Mouse (Mus musculus) liver, embryonic 14.5 days (tissue): Measurements from ENCODE around the gene Celf1. TPM values are rescaled to one million over a fixed set of nuclear protein-coding genes. Genes with fewer than 3 reads are reported as not detected.

Experiments
- ATAC-seq: fragments of 200-750 bp; cut with Nextera tagmentation; 2 replicates; pipeline ENCODE4 v1.8.0; 2017; ENCODE audit warnings: moderate number of reproducible peaks, mild to moderate bottlenecking, moderate library complexity; ENCODE audit not compliant: insufficient read depth
- DNase-seq, 3 experiments: peaks; one replicate each; pipeline ENCODE4 v3.0.0-alpha.2; 2012 to 2013; ENCODE audit warnings: low read depth in 3 of 3, low spot score in 3 of 3
- H3K27ac ChIP-seq: fragments of 300-500 bp; sonication (generic); 2 replicates; pipeline ENCODE4 v1.5.1; 2014; ENCODE audit warnings: moderate library complexity, mild to moderate bottlenecking, control low read depth, inconsistent platforms
- H3K27me3 ChIP-seq: fragments of 300-500 bp; sonication (generic); 2 replicates; pipeline ENCODE4 v1.6.1; 2014; ENCODE audit warnings: mild to moderate bottlenecking, low read length, moderate library complexity; ENCODE audit not compliant: control insufficient read depth, insufficient read depth
- H3K36me3 ChIP-seq: fragments of 300-500 bp; sonication (generic); replicated peaks from 2 replicates; pipeline ENCODE4 v1.6.1; 2014; ENCODE audit warnings: low read depth; ENCODE audit not compliant: control insufficient read depth, insufficient read depth
- H3K4me1 ChIP-seq, 2 experiments: fragments of 200-500 bp in 1 of 2; fragments of 300-500 bp in 1 of 2; sonication (generic) in 1 of 2; replicated peaks; 2 replicates each; pipeline ENCODE4 v1.6.1; 2012 to 2014; ENCODE audit warnings: antibody characterized with exemption in 1 of 2, inconsistent platforms in 1 of 2, low read length in 1 of 2; ENCODE audit not compliant: control insufficient read depth in 2 of 2, insufficient read depth in 2 of 2
- H3K4me2 ChIP-seq: fragments of 300-500 bp; sonication (generic); 2 replicates; pipeline ENCODE4 v1.6.1; 2014; ENCODE audit warnings: low read depth, mild to moderate bottlenecking, control low read depth, moderate library complexity
- H3K4me3 ChIP-seq, 2 experiments: fragments of 200-500 bp in 1 of 2; fragments of 300-500 bp in 1 of 2; sonication (generic) in 1 of 2; 2 replicates each; pipeline ENCODE4 v1.5.1; 2012 to 2014; ENCODE audit warnings: low read depth in 2 of 2, low read length in 2 of 2, mild to moderate bottlenecking in 2 of 2, control low read depth in 1 of 2, inconsistent platforms in 1 of 2, moderate library complexity in 1 of 2; ENCODE audit not compliant: insufficient read depth in 1 of 2
- H3K9ac ChIP-seq: fragments of 300-500 bp; sonication (generic); replicated peaks from 2 replicates; pipeline ENCODE4 v1.6.1; 2014; ENCODE audit warnings: mild to moderate bottlenecking, control low read depth, moderate library complexity
- H3K9me3 ChIP-seq: fragments of 300-500 bp; sonication (generic); 2 replicates; pipeline ENCODE4 v1.6.1; 2016; ENCODE audit warnings: low read length, mixed read lengths; ENCODE audit not compliant: control insufficient read depth
- CTCF ChIP-seq: IDR thresholded peaks from 2 replicates; pipeline ENCODE4 v1.5.1; 2016; ENCODE audit warnings: antibody characterized with exemption, low read depth, control low read depth
- EP300 ChIP-seq: IDR thresholded peaks from 2 replicates; pipeline ENCODE4 v1.6.1; 2016; ENCODE audit warnings: antibody characterized with exemption, low read depth
- WGBS: fragments of 180-500 bp; shearing (Covaris S2); extraction: QIAGEN DNeasy Blood & Tissue Kit; methylation state at CpG from one replicate; pipeline ENCODE4 v1.1.7; 2014; ENCODE audit not compliant: insufficient replicate concordance; 5-methylcytosine and 5-hydroxymethylcytosine counted together
- polyA plus RNA-seq, 2 experiments: library from polyadenylated mRNA; depleted of rRNA in 1 of 2; stranded (reverse) in 1 of 2; unstranded in 1 of 2; fragments of >200 nt; fragmentation: Nextera tagmentation in 1 of 2; extraction: Ambion mirVana in 1 of 2; gene quantifications; 2 replicates each; pipeline versions ENCODE4 v1.2.1 to v1.2.3; 2012 to 2014

Gene Celf1
- polyA plus RNA-seq, 2 experiments, result 33.5 to 37.9 TPM

GRCm38 (mm10) chr2:90904076-90904855 is 35.9 kb upstream of the Celf1 start, which contains the start of the genes Kbtbd4 and Ndufs3:
Gene Kbtbd4 (plus strand): TSS chr2:90904740.
Gene Ndufs3 (minus strand): TSS chr2:90904827.
- peak within 1 kb of the TSS; percentile 87 for H3K9ac ChIP-seq
- TF ChIP-seq EP300, result peak; percentile 34; the same call in 1 of the 2 replicates
- TF ChIP-seq CTCF, result no peak
- peak; percentile 93 for ATAC-seq
- H3K27ac ChIP-seq, result peak within 1 kb of the TSS; percentile 64
- peaks cover 11 to 17% of the 10 kb centered on the region in 2 experiments for H3K4me1 ChIP-seq
- H3K27me3 ChIP-seq, result no peaks in the 10 kb centered on the region
- peak within 1 kb of the TSS; percentile 78 to 83 for H3K4me3 ChIP-seq
- no peaks in the 10 kb centered on the region for H3K9me3 ChIP-seq
- H3K4me2 ChIP-seq, result peak within 1 kb of the TSS; percentile 81
- peak; percentile 85 to 90 (median 87) for DNase-seq
- under 1% methylated on average over 42 of the region's 43 CpGs for WGBS
- peaks cover 29% of the 10 kb centered on the region for H3K36me3 ChIP-seq

- peak; percentile 57 for ATAC-seq
- H3K9ac ChIP-seq, result peak overlapping the region; percentile 87
- DNase-seq, result no peak
- H3K9me3 ChIP-seq, result no peaks in the 10 kb centered on the region
- peaks cover 11 to 17% of the 10 kb centered on the region in 2 experiments for H3K4me1 ChIP-seq
- peak overlapping the region; percentile 78 to 83 for H3K4me3 ChIP-seq
- H3K36me3 ChIP-seq, result peaks cover 34% of the 10 kb centered on the region
- WGBS, result 0% methylated on average over 21 of the region's 21 CpGs
- no peaks in the 10 kb centered on the region for H3K27me3 ChIP-seq
- H3K27ac ChIP-seq, result peak overlapping the region; percentile 64
- TF ChIP-seq EP300 (no peak), CTCF (no peak)
- peak overlapping the region; percentile 81 for H3K4me2 ChIP-seq
Measured at GRCm38 (mm10) chr2:90904856-90905224, 35.3 kb upstream of the Celf1 start.

GRCm38 (mm10) chr2:90906721-90907120 is 33.5 kb upstream of the Celf1 start:
- Histone ChIP-seq H3K27ac (no peak overlapping the region), H3K9ac (no peak overlapping the region), H3K9me3 (no peaks in the 10 kb centered on the region), H3K27me3 (no peaks in the 10 kb centered on the region), H3K36me3 (peaks cover 36% of the 10 kb centered on the region), H3K4me3 (no peak overlapping the region), H3K4me2 (no peak overlapping the region), H3K4me1 (peaks cover 11 to 17% of the 10 kb centered on the region in 2 experiments)
- ATAC-seq (no peak), DNase-seq (no peak)
- 80% methylated on average over 2 of the region's 2 CpGs for WGBS
- TF ChIP-seq EP300 (no peak), CTCF (no peak)

GRCm38 (mm10) chr2:90910861-90911260 is 29.3 kb upstream of the Celf1 start:
- peaks cover 47% of the 10 kb centered on the region for H3K36me3 ChIP-seq
- WGBS, result 33% methylated on average over 1 of the region's 1 CpGs
- TF ChIP-seq EP300, result no peak
- no peak for TF ChIP-seq CTCF

GRCm38 (mm10) chr2:90911668-90912067 is 28.5 kb upstream of the Celf1 start:
- Histone ChIP-seq H3K9ac (no peak overlapping the region), H3K4me3 (no peak overlapping the region), H3K27me3 (no peaks in the 10 kb centered on the region), H3K4me1 (peaks cover 2 to 14% of the 10 kb centered on the region in 2 experiments; a peak in 3 of 4 replicates), H3K4me2 (no peak overlapping the region), H3K27ac (no peak overlapping the region), H3K9me3 (no peaks in the 10 kb centered on the region), H3K36me3 (peaks cover 43% of the 10 kb centered on the region)
- WGBS, result 67% methylated on average over 1 of the region's 1 CpGs
- TF ChIP-seq CTCF, result no peak
- DNase-seq, result no peak
- no peak for ATAC-seq

More at GRCm38 (mm10) chr2:90910861-90911260, 29.3 kb upstream of the Celf1 start:
- H3K4me1 ChIP-seq, result peaks cover 0 to 9% of the 10 kb centered on the region in 2 experiments; a peak in 2 of 4 replicates
- DNase-seq, result no peak
- H3K9ac ChIP-seq, result no peak overlapping the region
- no peak overlapping the region for H3K27ac ChIP-seq
- H3K27me3 ChIP-seq, result no peaks in the 10 kb centered on the region
- H3K4me2 ChIP-seq, result no peak overlapping the region
- ATAC-seq, result no peak
- no peak overlapping the region for H3K4me3 ChIP-seq
- no peaks in the 10 kb centered on the region for H3K9me3 ChIP-seq
